Mouse (Mus musculus): ENCODE measurements around the gene Aktip. TPM values are rescaled to one million over a fixed set of nuclear protein-coding genes. Genes with fewer than 3 reads are reported as not detected.

Gene Aktip
- polyA plus RNA-seq, 1 experiment from 2014 or later: 96.5 TPM

DNA sequence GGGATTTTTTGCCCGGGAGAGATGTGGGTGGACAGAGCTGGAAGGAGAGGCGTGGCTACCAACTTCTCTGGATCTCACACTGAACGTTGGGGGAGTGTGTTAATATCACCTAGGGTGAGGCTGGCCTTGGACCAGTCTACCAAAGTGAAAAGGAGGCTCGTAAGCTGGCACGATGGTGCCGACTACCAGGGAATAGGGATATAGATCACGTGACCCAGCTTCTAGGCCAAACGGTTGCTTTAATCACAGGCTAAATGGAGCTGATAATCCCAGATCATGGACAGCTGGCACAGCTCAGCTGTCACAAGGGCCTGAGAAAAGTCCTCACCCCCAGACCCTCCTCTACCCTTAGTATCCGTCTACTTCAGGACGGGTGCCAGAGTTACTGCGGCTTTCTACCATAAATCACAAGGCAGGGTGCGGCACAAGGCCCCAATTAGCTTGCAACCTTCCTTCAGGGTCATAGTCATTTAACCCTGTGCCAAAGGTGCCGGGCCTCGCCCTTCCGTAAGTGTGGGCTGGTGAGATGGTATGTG lies 51.1 kb downstream of the Aktip start:
- peaks cover 3% of the 10 kb centered on the region; the same call in 1 of the 2 replicates for H3K9me3 ChIP-seq
- no peak overlapping the region for H3K27ac ChIP-seq
- no peak overlapping the region for H3K4me3 ChIP-seq (replicated peaks)
- no peak overlapping the region for H3K9ac ChIP-seq
- WGBS: 85% methylated on average over 15 of the region's 15 CpGs
- no peaks in the 10 kb centered on the region for H3K4me1 ChIP-seq
- no peak for ATAC-seq (ENCODE audit: low FRiP score)
- H3K27me3 ChIP-seq: no peaks in the 10 kb centered on the region; the same call in 1 of the 2 replicates
- no peak overlapping the region for H3K4me2 ChIP-seq
- H3K36me3 ChIP-seq (replicated peaks): no peaks in the 10 kb centered on the region

DNA sequence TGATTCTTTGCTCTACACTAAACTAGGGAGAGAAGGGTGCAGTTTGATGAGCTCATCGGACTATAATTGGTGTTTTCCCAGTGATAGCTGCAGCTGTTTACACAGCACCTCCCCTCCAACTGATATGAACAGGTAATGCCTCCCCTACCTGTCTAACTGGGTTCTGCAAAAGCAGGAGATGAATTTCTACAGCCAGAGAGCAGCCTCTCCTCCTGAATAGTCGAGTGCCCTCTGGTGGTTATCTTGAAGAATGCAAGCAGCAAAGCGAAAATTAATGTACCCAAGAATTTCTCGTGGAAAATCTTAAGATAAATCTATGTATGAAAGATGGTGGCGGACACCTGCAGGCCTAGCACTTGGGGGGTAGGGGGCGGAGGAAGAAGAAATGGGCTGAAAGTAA lies 52.1 kb downstream of the Aktip start:
- ATAC-seq (ENCODE audit: low FRiP score): no peak

DNA sequence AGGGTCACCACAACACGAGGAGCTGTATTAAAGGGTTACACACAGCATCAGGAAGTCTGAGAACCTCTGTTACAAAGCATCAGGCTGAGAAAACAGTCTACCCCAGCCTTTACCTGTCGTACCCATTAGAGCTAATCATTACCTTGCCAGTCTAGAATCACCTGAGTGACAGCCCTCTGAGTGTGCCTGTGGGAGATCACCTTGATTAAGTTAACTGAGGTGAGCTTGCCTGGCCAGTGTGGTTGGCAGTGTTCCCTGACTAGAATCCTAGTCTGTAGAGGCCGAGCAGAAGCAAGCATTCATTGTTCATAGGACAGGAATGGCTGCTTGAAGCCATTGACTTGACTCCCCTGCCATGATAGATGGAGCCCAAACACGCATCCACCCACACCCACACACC lies 58.9 kb downstream of the Aktip start:
- H3K4me2 ChIP-seq: no peak overlapping the region

More for the DNA sequence above, 52.1 kb downstream of the Aktip start:
- 10% methylated on average over 6 of the region's 6 CpGs for WGBS
- Histone ChIP-seq H3K27me3 (no peaks in the 10 kb centered on the region; the same call in 1 of the 2 replicates), H3K9me3 (peaks cover 3% of the 10 kb centered on the region; the same call in 1 of the 2 replicates), H3K4me2 (no peak overlapping the region), H3K36me3 (replicated peaks) (no peaks in the 10 kb centered on the region), H3K4me1 (no peaks in the 10 kb centered on the region), H3K27ac (no peak overlapping the region), H3K9ac (no peak overlapping the region), H3K4me3 (replicated peaks) (no peak overlapping the region)

DNA sequence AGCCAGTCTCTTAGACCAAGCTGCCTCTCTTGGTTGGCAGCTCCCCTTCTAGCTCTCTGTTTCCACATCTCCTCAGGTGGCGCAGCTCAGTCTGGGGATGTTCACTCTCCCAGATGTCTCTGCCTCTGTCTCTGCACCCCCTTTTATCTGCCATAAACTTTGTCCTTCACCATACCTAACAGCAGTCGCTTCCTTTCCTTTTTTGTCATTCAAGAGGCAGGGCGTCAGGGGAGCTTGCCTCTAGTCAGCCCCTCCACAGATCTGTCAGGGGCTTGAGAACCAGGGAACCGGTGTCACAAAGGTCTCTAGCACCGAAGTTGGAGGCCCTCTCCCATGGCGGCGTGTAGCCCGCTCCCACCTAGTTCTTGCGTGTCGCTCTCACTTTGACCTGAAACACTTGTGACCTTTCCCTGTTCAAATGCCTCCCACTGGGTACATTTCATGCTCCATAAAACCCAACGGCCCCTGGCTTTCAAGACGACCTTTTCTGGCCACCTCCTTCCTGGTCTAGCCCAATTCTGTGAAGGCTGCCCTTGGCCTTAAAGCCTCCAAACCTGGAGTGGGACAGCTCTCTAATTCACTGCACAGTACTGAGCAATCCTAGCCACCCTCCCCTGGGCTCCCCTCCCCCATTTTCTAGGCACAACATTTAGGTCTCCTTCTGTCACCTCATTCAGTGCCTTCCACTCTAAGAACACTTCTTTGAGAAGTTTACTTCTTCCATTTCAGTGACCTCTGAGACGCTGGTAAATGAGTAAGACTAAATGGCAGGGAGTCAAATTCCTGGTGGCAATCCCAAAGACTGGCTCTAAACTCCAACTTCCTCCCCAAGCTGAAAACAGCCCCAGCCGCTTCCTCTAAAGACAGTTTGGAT lies 64.2 kb downstream of the Aktip start:
- Histone ChIP-seq H3K4me2 (no peak overlapping the region), H3K9me3 (no peaks in the 10 kb centered on the region), H3K36me3 (replicated peaks) (0 out of 2 replicates have a peak, but pooled peaks cover 5% of the 10 kb centered on the region), H3K4me3 (replicated peaks) (no peak overlapping the region), H3K27ac (peak overlapping the region; percentile 48; the same call in 1 of the 2 replicates), H3K4me1 (peaks cover 17% of the 10 kb centered on the region), H3K9ac (no peak overlapping the region), H3K27me3 (no peaks in the 10 kb centered on the region)
- no peak for ATAC-seq (ENCODE audit: low FRiP score)
- WGBS: 64% methylated on average over 14 of the region's 14 CpGs

More for the DNA sequence above, 58.9 kb downstream of the Aktip start:
- no peaks in the 10 kb centered on the region for H3K9me3 ChIP-seq
- no peak for ATAC-seq (ENCODE audit: low FRiP score)
- 88% methylated on average over 4 of the region's 4 CpGs for WGBS
- H3K4me3 ChIP-seq (replicated peaks): no peak overlapping the region
- H3K27me3 ChIP-seq: no peaks in the 10 kb centered on the region
- H3K27ac ChIP-seq: no peak overlapping the region
- H3K9ac ChIP-seq: no peak overlapping the region
- H3K36me3 ChIP-seq (replicated peaks): no peaks in the 10 kb centered on the region
- H3K4me1 ChIP-seq: no peaks in the 10 kb centered on the region

DNA sequence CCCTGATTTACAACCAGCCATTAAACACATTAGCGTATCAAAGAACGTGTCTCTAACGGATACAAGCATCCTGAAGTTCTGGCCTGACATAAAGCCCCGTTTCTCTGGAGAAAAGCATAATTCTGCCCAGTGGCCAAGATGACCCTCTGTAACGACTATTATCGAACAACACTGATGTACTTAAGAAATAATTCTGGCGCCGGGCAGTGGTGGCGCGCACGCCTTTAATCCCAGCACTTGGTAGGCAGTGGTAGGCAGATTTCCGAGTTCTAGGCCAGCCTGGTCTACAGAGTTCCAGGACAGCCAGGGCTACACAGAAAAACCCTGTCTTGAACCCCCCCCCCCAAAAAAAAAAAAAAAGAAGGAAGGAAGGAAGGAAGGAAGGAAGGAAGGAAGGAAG lies 65.1 kb downstream of the Aktip start:
- Histone ChIP-seq H3K4me3 (replicated peaks) (peak overlapping the region; percentile 89; the same call in 1 of the 2 replicates), H3K9me3 (no peaks in the 10 kb centered on the region), H3K27ac (peak overlapping the region; percentile 74), H3K27me3 (no peaks in the 10 kb centered on the region), H3K36me3 (replicated peaks) (peaks cover 5% of the 10 kb centered on the region; the same call in 1 of the 2 replicates), H3K4me1 (peaks cover 17% of the 10 kb centered on the region), H3K9ac (no peak overlapping the region), H3K4me2 (peak overlapping the region; percentile 45)
- no peak for ATAC-seq (ENCODE audit: low FRiP score)
- 51% methylated on average over 12 of the region's 12 CpGs for WGBS

DNA sequence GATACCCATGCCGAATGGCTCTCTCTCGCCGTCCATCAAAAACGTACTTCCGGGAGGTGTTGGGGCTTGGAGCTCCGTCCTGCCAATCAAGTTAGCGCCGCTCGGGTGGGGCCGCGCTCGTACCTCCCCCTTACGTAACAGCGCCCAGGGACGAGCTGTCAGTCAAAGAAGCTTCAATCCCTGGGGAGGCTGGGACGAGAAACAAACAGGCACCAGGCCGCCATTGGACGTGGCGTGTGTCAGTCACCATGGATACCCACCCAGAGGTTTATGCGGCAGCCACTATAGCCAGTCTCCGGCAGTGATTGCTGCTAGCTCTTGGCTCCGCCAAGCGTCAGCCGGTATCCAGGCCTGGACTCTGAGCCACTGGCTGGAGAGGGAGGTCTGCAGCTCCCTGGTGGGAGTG lies 65.7 kb downstream of the Aktip start:
- Histone ChIP-seq H3K4me1 (peaks cover 17% of the 10 kb centered on the region), H3K27ac (peak overlapping the region; percentile 74), H3K9me3 (no peaks in the 10 kb centered on the region), H3K4me3 (replicated peaks) (peak overlapping the region; percentile 89), H3K4me2 (peak overlapping the region; percentile 45), H3K27me3 (no peaks in the 10 kb centered on the region), H3K9ac (no peak overlapping the region), H3K36me3 (replicated peaks) (peaks cover 11% of the 10 kb centered on the region; the same call in 1 of the 2 replicates)
- peak; percentile 97 for ATAC-seq (ENCODE audit: low FRiP score)
- WGBS: under 1% methylated on average over 24 of the region's 24 CpGs

DNA sequence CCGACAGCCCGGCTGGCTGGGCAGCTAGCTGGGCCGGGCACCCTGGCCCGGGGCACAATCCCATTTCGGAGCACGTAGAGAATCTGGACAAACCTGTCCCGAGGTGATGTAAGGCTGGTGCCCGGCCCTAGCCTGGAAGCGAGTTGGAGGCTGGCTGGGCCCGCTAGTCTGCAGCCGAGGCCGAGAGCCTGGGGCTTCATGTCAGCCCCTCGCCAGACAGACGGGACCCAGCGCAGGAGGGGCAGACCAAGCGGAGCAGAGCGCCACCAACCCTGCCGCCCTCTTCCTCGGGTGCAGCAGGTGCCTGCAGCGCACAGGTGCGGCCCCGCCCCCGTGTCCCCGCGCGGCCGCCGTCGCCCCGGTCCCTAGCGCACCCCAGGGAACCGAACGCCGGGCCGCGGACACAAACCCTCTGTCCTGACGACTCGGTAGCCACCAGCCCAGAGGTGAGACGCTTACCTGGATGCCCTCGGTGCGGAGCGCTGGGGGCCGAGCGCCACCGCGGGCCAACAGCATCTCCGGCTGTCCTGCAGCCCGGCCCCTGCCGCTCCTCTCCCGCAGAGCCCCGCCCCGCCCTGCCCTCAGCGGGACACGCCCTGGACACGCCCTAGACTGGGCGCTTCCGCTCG lies 66.2 kb downstream of the Aktip start:
- WGBS: under 1% methylated on average over 37 of the region's 58 CpGs

DNA sequence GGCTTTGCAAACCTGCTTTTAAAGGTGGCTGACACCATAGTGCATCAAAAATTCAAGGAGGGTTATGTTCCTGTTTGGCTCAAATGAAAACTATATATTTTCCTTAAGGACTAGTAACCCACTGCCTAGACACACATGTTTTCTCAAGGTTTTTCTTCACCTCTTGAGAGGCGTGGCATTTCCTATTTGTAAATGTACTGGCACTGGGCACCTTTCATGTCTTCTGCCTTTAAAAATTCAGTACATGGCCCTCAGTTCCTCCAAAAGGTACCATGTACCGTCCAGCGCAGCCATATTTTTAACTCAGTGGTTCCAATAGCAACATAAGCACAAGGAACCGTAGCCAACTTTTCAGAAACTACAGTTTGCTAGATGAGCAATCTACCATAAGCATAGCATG lies 67.0 kb downstream of the Aktip start:
- peaks cover 17% of the 10 kb centered on the region for H3K4me1 ChIP-seq
- no peaks in the 10 kb centered on the region for H3K9me3 ChIP-seq
- H3K4me2 ChIP-seq: peak overlapping the region; percentile 72
- ATAC-seq (ENCODE audit: low FRiP score): no peak
- no peaks in the 10 kb centered on the region for H3K27me3 ChIP-seq
- H3K27ac ChIP-seq: no peak overlapping the region
- H3K9ac ChIP-seq: peak overlapping the region; percentile 83; the same call in 1 of the 2 replicates
- peaks cover 24% of the 10 kb centered on the region for H3K36me3 ChIP-seq (replicated peaks)
- H3K4me3 ChIP-seq (replicated peaks): peak overlapping the region; percentile 89
- WGBS: 79% methylated on average over 4 of the region's 4 CpGs

More for the DNA sequence above, 66.2 kb downstream of the Aktip start:
- Histone ChIP-seq H3K36me3 (replicated peaks) (peaks cover 17% of the 10 kb centered on the region), H3K27ac (peak overlapping the region; percentile 48), H3K4me3 (replicated peaks) (peak overlapping the region; percentile 89), H3K4me2 (peak overlapping the region; percentile 72), H3K9ac (peak overlapping the region; percentile 83), H3K9me3 (no peaks in the 10 kb centered on the region), H3K27me3 (no peaks in the 10 kb centered on the region), H3K4me1 (peaks cover 17% of the 10 kb centered on the region)
- ATAC-seq (ENCODE audit: low FRiP score): no peak; the same call in 1 of the 2 replicates

DNA sequence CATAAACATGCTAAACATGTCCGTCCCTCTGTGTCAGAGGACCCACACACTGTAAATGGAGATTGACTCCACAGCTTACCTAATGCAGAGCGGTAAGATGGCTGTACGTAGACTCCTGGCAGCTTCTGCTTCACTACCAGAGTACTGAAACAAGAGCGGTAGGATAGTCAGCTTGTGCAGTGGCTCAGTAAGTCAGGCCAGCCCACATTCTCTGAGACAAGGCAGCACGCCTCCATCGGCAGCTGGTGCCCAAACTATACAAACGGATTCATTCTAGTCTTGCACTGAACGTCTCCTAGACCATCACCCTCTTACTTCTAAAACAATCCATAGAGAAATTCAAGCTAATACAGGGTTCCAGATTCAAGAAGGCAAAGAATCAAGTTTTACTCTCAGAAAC lies 73.0 kb downstream of the Aktip start:
- WGBS: 96% methylated on average over 8 of the region's 8 CpGs
- Histone ChIP-seq H3K27me3 (no peaks in the 10 kb centered on the region), H3K4me1 (no peaks in the 10 kb centered on the region), H3K36me3 (replicated peaks) (peaks cover 75% of the 10 kb centered on the region), H3K9ac (no peak overlapping the region), H3K27ac (no peak overlapping the region), H3K4me3 (replicated peaks) (no peak overlapping the region), H3K9me3 (no peaks in the 10 kb centered on the region), H3K4me2 (no peak overlapping the region)
- ATAC-seq (ENCODE audit: low FRiP score): no peak

DNA sequence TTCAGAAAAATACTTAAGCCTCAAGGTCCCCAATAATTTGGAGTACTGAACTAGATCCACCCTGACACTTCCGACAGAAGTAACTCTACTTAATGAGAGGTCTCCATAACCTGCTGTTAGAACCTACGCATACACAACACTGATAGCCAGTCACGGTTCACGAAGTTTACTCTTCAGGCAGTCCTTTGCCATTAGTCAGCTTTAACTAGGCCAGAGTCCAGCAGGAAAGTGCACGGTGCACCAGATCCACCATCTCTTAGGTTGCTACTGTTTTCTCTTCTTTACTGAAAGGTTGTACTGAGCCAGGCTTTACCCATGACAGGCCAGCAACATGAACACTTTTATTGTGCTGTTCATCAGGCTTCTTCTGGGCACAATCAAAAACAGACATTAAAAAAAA lies 75.5 kb downstream of the Aktip start:
- no peak for ATAC-seq (ENCODE audit: low FRiP score)
- Histone ChIP-seq H3K4me3 (replicated peaks) (no peak overlapping the region), H3K36me3 (replicated peaks) (peaks cover 89% of the 10 kb centered on the region), H3K9ac (no peak overlapping the region), H3K4me2 (no peak overlapping the region), H3K4me1 (no peaks in the 10 kb centered on the region), H3K27me3 (no peaks in the 10 kb centered on the region), H3K27ac (no peak overlapping the region), H3K9me3 (no peaks in the 10 kb centered on the region)
- 95% methylated on average over 5 of the region's 5 CpGs for WGBS

DNA sequence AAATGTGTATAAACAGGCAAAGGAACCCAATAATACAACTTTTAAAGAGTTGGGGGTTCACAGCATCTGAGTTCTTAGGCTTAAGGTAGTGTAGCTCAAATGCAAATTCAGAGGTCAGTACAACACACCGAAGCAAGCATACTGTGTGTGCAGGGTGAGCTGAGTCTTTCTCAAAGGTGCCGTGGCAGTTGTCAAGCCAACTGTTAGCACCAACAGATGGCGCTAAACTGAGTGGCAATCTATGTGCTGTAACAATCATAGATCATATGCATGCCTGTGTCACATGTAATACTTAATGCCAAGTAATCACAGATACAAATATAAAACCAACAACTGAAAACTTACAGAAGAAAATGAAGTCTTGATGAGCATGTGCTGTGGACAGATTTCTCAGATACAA lies 81.6 kb downstream of the Aktip start:
- no peaks in the 10 kb centered on the region for H3K4me1 ChIP-seq
- H3K9me3 ChIP-seq: no peaks in the 10 kb centered on the region
- 78% methylated on average over 3 of the region's 3 CpGs for WGBS
- no peaks in the 10 kb centered on the region for H3K27me3 ChIP-seq
- H3K4me3 ChIP-seq (replicated peaks): no peak overlapping the region
- no peak for ATAC-seq (ENCODE audit: low FRiP score)
- peaks cover 69% of the 10 kb centered on the region for H3K36me3 ChIP-seq (replicated peaks)
- H3K4me2 ChIP-seq: no peak overlapping the region
- H3K9ac ChIP-seq: no peak overlapping the region
- H3K27ac ChIP-seq: no peak overlapping the region

DNA sequence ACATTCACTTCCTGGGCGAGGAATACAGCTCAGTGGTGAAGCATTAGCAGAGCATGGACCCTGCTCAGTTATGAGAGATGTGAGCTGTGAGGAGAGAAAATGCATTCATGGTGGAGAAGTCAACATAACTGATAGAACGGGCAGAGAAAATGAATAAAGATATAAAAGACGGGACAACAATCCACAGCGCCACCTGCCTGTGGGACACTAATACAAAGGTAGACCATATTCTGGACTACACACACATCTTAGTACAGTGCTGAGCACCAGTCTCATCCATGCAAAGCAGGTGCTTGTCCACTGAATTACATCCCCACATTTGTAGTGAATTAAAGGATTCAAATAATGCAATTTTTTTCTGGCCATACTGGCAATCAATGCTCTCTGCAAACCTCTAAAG lies 82.2 kb downstream of the Aktip start:
- H3K27ac ChIP-seq: no peak overlapping the region
- H3K9ac ChIP-seq: no peak overlapping the region
- 93% methylated on average over 4 of the region's 4 CpGs for WGBS
- H3K4me1 ChIP-seq: no peaks in the 10 kb centered on the region
- H3K36me3 ChIP-seq (replicated peaks): peaks cover 68% of the 10 kb centered on the region
- no peaks in the 10 kb centered on the region for H3K9me3 ChIP-seq
- ATAC-seq (ENCODE audit: low FRiP score): no peak
- H3K4me3 ChIP-seq (replicated peaks): no peak overlapping the region
- no peaks in the 10 kb centered on the region for H3K27me3 ChIP-seq
- H3K4me2 ChIP-seq: no peak overlapping the region

Data from forebrain, embryonic 12.5 days (tissue).